15 mouse cellular contexts compared by ENCODE assay signal in the genomic region with DNA sequence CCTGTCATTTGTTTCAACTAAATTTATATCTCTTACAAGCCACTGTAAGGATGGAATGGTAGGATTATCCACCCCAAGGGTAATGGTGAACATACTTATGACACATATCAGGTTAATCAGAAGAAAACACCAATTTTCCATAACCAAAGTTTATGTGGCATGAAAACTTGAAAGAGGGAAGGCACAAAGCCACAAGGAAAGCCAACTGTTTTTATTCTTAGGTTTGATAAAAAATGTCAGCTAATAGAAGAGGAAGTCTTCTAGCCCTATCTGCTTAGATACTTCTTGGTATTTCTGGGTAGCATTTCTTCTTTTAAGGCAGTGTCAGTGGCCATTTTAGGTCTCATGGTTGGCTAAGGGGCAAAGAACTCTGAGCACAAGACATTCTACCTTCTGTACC.
"Had no signal": no experiment of that assay in that cellular context is flagged by ENCODE, and none has a peak within 500 bp of the region (broad histone marks: within the 10 kb centered on the region; RNA-seq: fewer than 3 reads in every experiment).

No protein-coding gene starts in this region.

- H3K9me3 ChIP-seq: liver, embryonic 15.5 days; lung, embryonic 15.5 days; midbrain, embryonic 13.5 days; midbrain, embryonic 15.5 days; neural tube, embryonic 12.5 days had no signal

- H3K36me3 ChIP-seq: liver, embryonic 15.5 days; lung, embryonic 15.5 days; midbrain, embryonic 13.5 days; midbrain, embryonic 15.5 days; neural tube, embryonic 12.5 days had no signal

- ATAC-seq: liver, postnatal 0 days; lung, postnatal 0 days; midbrain, embryonic 13.5 days; midbrain, embryonic 15.5 days had no signal

- H3K27ac ChIP-seq: liver, embryonic 15.5 days; lung, embryonic 15.5 days; macrophage; midbrain, embryonic 13.5 days; midbrain, embryonic 15.5 days; neural tube, embryonic 12.5 days had no signal

- DNase-seq: liver, postnatal 0 days; lung, adult 2 months; lung, postnatal 14 days; lung, postnatal 36 days; right cerebral cortex, postnatal 14 days; thymus, adult 18-20 months; thymus, postnatal 14 days; thymus, postnatal 36 days had no signal

- H3K9ac ChIP-seq: liver, embryonic 15.5 days; liver, postnatal 0 days; lung, embryonic 15.5 days; midbrain, embryonic 13.5 days; midbrain, embryonic 15.5 days; neural tube, embryonic 12.5 days had no signal

- H3K4me3 ChIP-seq: liver, embryonic 15.5 days; lung, embryonic 15.5 days; midbrain, embryonic 13.5 days; midbrain, embryonic 15.5 days; neural tube, embryonic 12.5 days had no signal
